Mouse (Mus musculus) central nervous system, embryonic 18 days (tissue): ENCODE data around the gene Gm3752. TPM values are rescaled to one million over a fixed set of nuclear protein-coding genes. Genes with fewer than 3 reads are reported as not detected.

ENCODE experiments used
- polyA plus RNA-seq: library from polyadenylated mRNA; depleted of rRNA; stranded (reverse); fragments of >200 nt; gene quantifications from 2 replicates; pipeline ENCODE4 v1.2.3, GENCODE M21; 2012; rRNA removed

Gene Gm3752
- 17.8 and 19.6 TPM in 2 replicates for polyA plus RNA-seq

GRCm38 (mm10) chr14:7483662-7484061 is at the start of gene Gm3752:
Gene Gm3752 (minus strand): TSS chr14:7483762.

GRCm38 (mm10) chr14:7450817-7451216 is 32.7 kb downstream of the Gm3752 start, which contains the start of gene Gm3755:
Gene Gm3755 (minus strand): TSS chr14:7450917.

Other genes with a start within 250 kb of the Gm3752 start
- not detected in 2 replicates for gene Gm3727, start 219.0 kb downstream of the Gm3752 start, polyA plus RNA-seq
- 9.2 and 9.9 TPM in 2 replicates for gene Gm3739, start 168.7 kb downstream of the Gm3752 start, polyA plus RNA-seq
- not detected in 2 replicates for gene Gm5797, start 151.4 kb downstream of the Gm3752 start, polyA plus RNA-seq
- gene Gm8374, start 118.6 kb downstream of the Gm3752 start, polyA plus RNA-seq: not detected in 2 replicates
- 0.12 and 0.15 TPM in 2 replicates for gene Gm3755, start 32.8 kb downstream of the Gm3752 start, polyA plus RNA-seq
- 6.6 and 7.0 TPM in 2 replicates for gene Gm3558, start 84.8 kb upstream of the Gm3752 start, polyA plus RNA-seq
- gene Gm10338, start 111.8 kb upstream of the Gm3752 start, polyA plus RNA-seq: not detected in 2 replicates
- not detected in 2 replicates for gene Gm10128, start 160.2 kb upstream of the Gm3752 start, polyA plus RNA-seq